In the genomic region with DNA sequence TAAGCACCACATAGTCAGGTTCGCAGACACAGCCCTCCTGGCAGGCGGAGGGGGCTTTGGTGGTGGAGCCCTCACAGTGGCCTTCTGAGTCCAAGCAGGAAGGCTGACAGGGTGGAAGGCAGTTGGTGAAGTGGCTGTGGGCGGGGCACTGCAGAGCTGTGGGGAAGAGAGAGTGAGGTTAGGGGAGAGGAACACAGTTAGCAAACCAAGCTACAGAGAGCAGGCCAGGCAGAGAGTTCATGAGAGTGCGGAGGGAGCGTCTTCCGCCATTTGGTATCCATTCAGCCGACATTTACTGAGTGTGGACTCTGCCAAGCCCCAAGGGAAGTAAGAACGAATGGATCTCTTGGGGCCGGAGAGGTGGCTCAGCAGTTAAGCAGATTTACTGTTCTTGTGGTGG, we compare ENCODE assay signal across 15 mouse cellular contexts. TPM values are rescaled to one million over a fixed set of nuclear protein-coding genes. Genes with fewer than 3 reads are reported as not detected.
DNase-seq lines count a peak whose midpoint lies in the region; ATAC-seq and TF ChIP-seq lines count a peak whose summit lies in the region.
"Had no signal": no experiment of that assay in that cellular context is flagged by ENCODE, and none has a peak within 500 bp of the region (broad histone marks: within the 10 kb centered on the region; RNA-seq: fewer than 3 reads in every experiment).

No protein-coding gene starts in this region.

- H3K27ac ChIP-seq in kidney, postnatal 0 days = no peak overlapping the region
- peak overlapping the region; percentile 88 for H3K27ac ChIP-seq in stomach, embryonic 16.5 days (ENCODE audit: low read length)
- H3K27ac ChIP-seq in forebrain, embryonic 13.5 days = no peak overlapping the region
- H3K27ac ChIP-seq: heart, embryonic 15.5 days; hindbrain, embryonic 15.5 days; liver, embryonic 13.5 days; midbrain, embryonic 12.5 days had no signal

- 0 out of 2 replicates have a peak, but pooled peaks have one; percentile 33 for ATAC-seq in kidney, postnatal 0 days (replicated peaks; ENCODE audit: low FRiP score, low read depth)
- ATAC-seq in stomach, embryonic 16.5 days (ENCODE audit: insufficient read depth, low FRiP score) = no peak
- no peak for ATAC-seq in forebrain, embryonic 13.5 days

- no peak overlapping the region for H3K4me2 ChIP-seq in kidney, postnatal 0 days (ENCODE audit: low read length)
- H3K4me2 ChIP-seq in stomach, embryonic 16.5 days (ENCODE audit: low read depth, low read length) = peak overlapping the region; percentile 3; the same call in 1 of the 2 replicates
- H3K4me2 ChIP-seq in forebrain, embryonic 13.5 days = no peak overlapping the region
- H3K4me2 ChIP-seq: heart, embryonic 15.5 days; hindbrain, embryonic 15.5 days; liver, embryonic 13.5 days; midbrain, embryonic 12.5 days had no signal

- peak; percentile 14 for DNase-seq in thymus, postnatal 14 days
- no peak for DNase-seq in thymus, postnatal 0 days (ENCODE audit: low spot score)
- peak; percentile 53 for DNase-seq in kidney, postnatal 0 days (ENCODE audit: low spot score)
- DNase-seq in lung, postnatal 10 days = peak; percentile 47
- DNase-seq in left cerebral cortex, adult 9 months (ENCODE audit: low spot score in 2 of 2) = no peak
- no peak for DNase-seq in cerebellum, adult 11-12 months
- DNase-seq: cerebellum, adult 9-11 months; liver, embryonic 13.5 days; thymus, postnatal 36 days had no signal

- TF ChIP-seq CTCF in kidney, postnatal 0 days (IDR thresholded peaks at IDR 0.05; ENCODE audit: low read depth) = no peak

- H3K9me3 ChIP-seq in kidney, postnatal 0 days (replicated peaks; ENCODE audit: low read length) = no peaks in the 10 kb centered on the region
- no peaks in the 10 kb centered on the region for H3K9me3 ChIP-seq in stomach, embryonic 16.5 days (replicated peaks; ENCODE audit: control insufficient read depth, low read length)
- H3K9me3 ChIP-seq in forebrain, embryonic 13.5 days (replicated peaks) = no peaks in the 10 kb centered on the region
- H3K9me3 ChIP-seq: heart, embryonic 15.5 days; hindbrain, embryonic 15.5 days; liver, embryonic 13.5 days; midbrain, embryonic 12.5 days had no signal

- no peak overlapping the region for H3K9ac ChIP-seq in kidney, postnatal 0 days (ENCODE audit: low read depth, low read length)
- H3K9ac ChIP-seq in stomach, embryonic 16.5 days (ENCODE audit: low read length) = no peak overlapping the region; the same call in 1 of the 2 replicates
- no peak overlapping the region for H3K9ac ChIP-seq in forebrain, embryonic 13.5 days
- H3K9ac ChIP-seq: heart, embryonic 15.5 days; hindbrain, embryonic 15.5 days; liver, embryonic 13.5 days; midbrain, embryonic 12.5 days had no signal

- H3K36me3 ChIP-seq in kidney, postnatal 0 days (ENCODE audit: insufficient read depth, low read length) = no peaks in the 10 kb centered on the region
- no peaks in the 10 kb centered on the region for H3K36me3 ChIP-seq in stomach, embryonic 16.5 days (ENCODE audit: control insufficient read depth, insufficient read depth, low read length)
- no peaks in the 10 kb centered on the region for H3K36me3 ChIP-seq in forebrain, embryonic 13.5 days (ENCODE audit: poor library complexity, severe bottlenecking)
- H3K36me3 ChIP-seq: heart, embryonic 15.5 days; hindbrain, embryonic 15.5 days; liver, embryonic 13.5 days; midbrain, embryonic 12.5 days had no signal

- no peak overlapping the region for H3K4me3 ChIP-seq in kidney, postnatal 0 days (replicated peaks; ENCODE audit: low read depth, low read length)
- no peak overlapping the region for H3K4me3 ChIP-seq in stomach, embryonic 16.5 days (replicated peaks; ENCODE audit: low read length)
- H3K4me3 ChIP-seq in forebrain, embryonic 13.5 days = no peak overlapping the region
- H3K4me3 ChIP-seq: erythroblast, embryonic 14.5 days; heart, embryonic 15.5 days; hindbrain, embryonic 15.5 days; liver, embryonic 13.5 days; midbrain, embryonic 12.5 days had no signal

- 51% methylated on average over 9 of the region's 9 CpGs for WGBS in kidney, postnatal 0 days
- 62% methylated on average over 9 of the region's 9 CpGs for WGBS in stomach, embryonic 16.5 days
- WGBS in forebrain, embryonic 13.5 days = 81% methylated on average over 9 of the region's 9 CpGs

- H3K4me1 ChIP-seq in kidney, postnatal 0 days (replicated peaks; ENCODE audit: insufficient read depth, low read length) = 0 out of 2 replicates have a peak, but pooled peaks cover 4% of the 10 kb centered on the region
- no peaks in the 10 kb centered on the region for H3K4me1 ChIP-seq in stomach, embryonic 16.5 days (ENCODE audit: control insufficient read depth, insufficient read depth, low read length)
- no peaks in the 10 kb centered on the region for H3K4me1 ChIP-seq in forebrain, embryonic 13.5 days
- H3K4me1 ChIP-seq: heart, embryonic 15.5 days; hindbrain, embryonic 15.5 days; midbrain, embryonic 12.5 days had no signal

- H3K27me3 ChIP-seq in kidney, postnatal 0 days (ENCODE audit: insufficient read depth, low read length) = no peaks in the 10 kb centered on the region
- no peaks in the 10 kb centered on the region for H3K27me3 ChIP-seq in stomach, embryonic 16.5 days (ENCODE audit: control insufficient read depth, insufficient read depth, low read length)
- no peaks in the 10 kb centered on the region for H3K27me3 ChIP-seq in forebrain, embryonic 13.5 days
- H3K27me3 ChIP-seq: heart, embryonic 15.5 days; hindbrain, embryonic 15.5 days; liver, embryonic 13.5 days; midbrain, embryonic 12.5 days had no signal

RNA-seq across cellular contexts. Expression of a gene that starts 57.8 kb away (rescaled TPM):
- 0.01 and 0.08 TPM in 2 replicates for polyA plus RNA-seq in thymus, postnatal 0 days (2015; fragmentation: Nextera tagmentation; extraction: Ambion mirVana)
- polyA plus RNA-seq in kidney, postnatal 0 days (2015; fragmentation: Nextera tagmentation; extraction: Ambion mirVana) = 0.16 and 0.23 TPM in 2 replicates
- 0.99 TPM in 2 replicates for polyA plus RNA-seq in stomach, embryonic 16.5 days (2015; fragmentation: Nextera tagmentation; extraction: Ambion mirVana)
- polyA plus RNA-seq in forebrain, embryonic 13.5 days (2015; fragmentation: Nextera tagmentation; extraction: Ambion mirVana) = 0.08 and 0.12 TPM in 2 replicates
- polyA plus RNA-seq: erythroblast, embryonic 14.5 days had no signal

Comparison
In these comparisons a context has a peak if more than half of its experiments do, and no peak if none do; other contexts are left out.
1. DNase-seq: peak in thymus, postnatal 14 days (single experiment), kidney, postnatal 0 days (single experiment) and lung, postnatal 10 days (single experiment); none in thymus, postnatal 0 days (single experiment), left cerebral cortex, adult 9 months (0 of 2) and cerebellum, adult 11-12 months (single experiment).